Mouse (Mus musculus): ENCODE data around the gene Sgcd. TPM values are rescaled to one million over a fixed set of nuclear protein-coding genes. Genes with fewer than 3 reads are reported as not detected.
A peak's percentile ranks its signal among the peaks of the same experiment; 100 is the strongest.

Gene Sgcd
- polyA plus RNA-seq, 1 experiment from 2014 or later, result 2.8 TPM

- peak; percentile 49; the same call in 1 of the 2 replicates for ATAC-seq
Observed at GRCm38 (mm10) chr11:47139867-47140266, 848.9 kb downstream of the Sgcd start.

GRCm38 (mm10) chr11:47139271-47139670 is 849.5 kb downstream of the Sgcd start:
- Histone ChIP-seq H3K4me2 (replicated peaks) (no peak overlapping the region), H3K4me3 (replicated peaks) (no peak overlapping the region), H3K9me3 (no peaks in the 10 kb centered on the region), H3K4me1 (replicated peaks) (no peaks in the 10 kb centered on the region), H3K9ac (no peak overlapping the region), H3K27ac (no peak overlapping the region), H3K36me3 (no peaks in the 10 kb centered on the region), H3K27me3 (replicated peaks) (no peaks in the 10 kb centered on the region)
- no peak for ATAC-seq
- 70% methylated on average over 1 of the region's 1 CpGs for WGBS

More at GRCm38 (mm10) chr11:47139867-47140266, 848.9 kb downstream of the Sgcd start:
- H3K36me3 ChIP-seq, result no peaks in the 10 kb centered on the region
- H3K4me2 ChIP-seq (replicated peaks), result no peak overlapping the region
- H3K27ac ChIP-seq, result no peak overlapping the region
- no peak overlapping the region for H3K4me3 ChIP-seq (replicated peaks)
- H3K4me1 ChIP-seq (replicated peaks), result no peaks in the 10 kb centered on the region
- WGBS, result 79% methylated on average over 2 of the region's 2 CpGs
- no peaks in the 10 kb centered on the region for H3K9me3 ChIP-seq
- no peak overlapping the region for H3K9ac ChIP-seq
- H3K27me3 ChIP-seq (replicated peaks), result no peaks in the 10 kb centered on the region

GRCm38 (mm10) chr11:47132410-47132809 is 856.4 kb downstream of the Sgcd start:
- no peaks in the 10 kb centered on the region for H3K4me1 ChIP-seq (replicated peaks)
- H3K27ac ChIP-seq, result no peak overlapping the region
- H3K4me3 ChIP-seq (replicated peaks), result no peak overlapping the region
- H3K4me2 ChIP-seq (replicated peaks), result no peak overlapping the region
- ATAC-seq, result no peak
- H3K9ac ChIP-seq, result no peak overlapping the region
- no peaks in the 10 kb centered on the region for H3K9me3 ChIP-seq
- no peaks in the 10 kb centered on the region for H3K36me3 ChIP-seq
- no peaks in the 10 kb centered on the region for H3K27me3 ChIP-seq (replicated peaks)
- WGBS, result 86% methylated on average over 6 of the region's 6 CpGs

- H3K4me2 ChIP-seq (replicated peaks), result no peak overlapping the region
- no peak overlapping the region for H3K27ac ChIP-seq
- H3K9me3 ChIP-seq, result no peaks in the 10 kb centered on the region
- 50% methylated on average over 3 of the region's 3 CpGs for WGBS
- no peaks in the 10 kb centered on the region for H3K27me3 ChIP-seq (replicated peaks)
- no peak overlapping the region for H3K4me3 ChIP-seq (replicated peaks)
- ATAC-seq, result no peak
- no peak overlapping the region for H3K9ac ChIP-seq
- H3K36me3 ChIP-seq, result no peaks in the 10 kb centered on the region
- no peaks in the 10 kb centered on the region for H3K4me1 ChIP-seq (replicated peaks)
Observed at GRCm38 (mm10) chr11:47130432-47130831, 858.3 kb downstream of the Sgcd start.

- H3K27me3 ChIP-seq (replicated peaks), result no peaks in the 10 kb centered on the region
- H3K4me2 ChIP-seq (replicated peaks), result no peak overlapping the region
- H3K9me3 ChIP-seq, result no peaks in the 10 kb centered on the region
- no peaks in the 10 kb centered on the region for H3K36me3 ChIP-seq
- H3K9ac ChIP-seq, result no peak overlapping the region
- no peak overlapping the region for H3K4me3 ChIP-seq (replicated peaks)
- H3K4me1 ChIP-seq (replicated peaks), result no peaks in the 10 kb centered on the region
- 29% methylated on average over 7 of the region's 7 CpGs for WGBS
- ATAC-seq, result no peak
- H3K27ac ChIP-seq, result no peak overlapping the region
Observed at GRCm38 (mm10) chr11:47129992-47130391, 858.8 kb downstream of the Sgcd start.

- no peaks in the 10 kb centered on the region for H3K4me1 ChIP-seq (replicated peaks)
Observed at GRCm38 (mm10) chr11:47129166-47129565, 859.6 kb downstream of the Sgcd start.

GRCm38 (mm10) chr11:47128331-47128730 is 860.4 kb downstream of the Sgcd start:
- no peak for ATAC-seq
- Histone ChIP-seq H3K36me3 (no peaks in the 10 kb centered on the region), H3K4me1 (replicated peaks) (no peaks in the 10 kb centered on the region), H3K27me3 (replicated peaks) (no peaks in the 10 kb centered on the region), H3K4me3 (replicated peaks) (no peak overlapping the region), H3K4me2 (replicated peaks) (no peak overlapping the region), H3K9ac (no peak overlapping the region), H3K27ac (no peak overlapping the region), H3K9me3 (no peaks in the 10 kb centered on the region)
- WGBS, result 87% methylated on average over 3 of the region's 3 CpGs

More at GRCm38 (mm10) chr11:47129166-47129565, 859.6 kb downstream of the Sgcd start:
- Histone ChIP-seq H3K4me3 (replicated peaks) (no peak overlapping the region), H3K9me3 (no peaks in the 10 kb centered on the region), H3K27me3 (replicated peaks) (no peaks in the 10 kb centered on the region), H3K9ac (no peak overlapping the region), H3K27ac (no peak overlapping the region), H3K36me3 (no peaks in the 10 kb centered on the region), H3K4me2 (replicated peaks) (no peak overlapping the region)
- no peak for ATAC-seq
- 76% methylated on average over 1 of the region's 1 CpGs for WGBS

- Histone ChIP-seq H3K27ac (no peak overlapping the region), H3K36me3 (no peaks in the 10 kb centered on the region), H3K27me3 (replicated peaks) (no peaks in the 10 kb centered on the region), H3K9me3 (no peaks in the 10 kb centered on the region), H3K4me3 (replicated peaks) (no peak overlapping the region), H3K9ac (no peak overlapping the region), H3K4me2 (replicated peaks) (no peak overlapping the region), H3K4me1 (replicated peaks) (no peaks in the 10 kb centered on the region)
- no peak for ATAC-seq
- WGBS, result 48% methylated on average over 1 of the region's 1 CpGs
Observed at GRCm38 (mm10) chr11:47120874-47121273, 867.9 kb downstream of the Sgcd start.

- H3K27ac ChIP-seq, result no peak overlapping the region
Observed at GRCm38 (mm10) chr11:47117896-47118295, 870.9 kb downstream of the Sgcd start.

GRCm38 (mm10) chr11:47114366-47114765 is 874.4 kb downstream of the Sgcd start:
- Histone ChIP-seq H3K27ac (no peak overlapping the region), H3K4me3 (replicated peaks) (no peak overlapping the region)
- WGBS, result 90% methylated on average over 4 of the region's 4 CpGs

More at GRCm38 (mm10) chr11:47117896-47118295, 870.9 kb downstream of the Sgcd start:
- no peaks in the 10 kb centered on the region for H3K4me1 ChIP-seq (replicated peaks)
- no peaks in the 10 kb centered on the region for H3K27me3 ChIP-seq (replicated peaks)
- H3K9me3 ChIP-seq, result no peaks in the 10 kb centered on the region
- 60% methylated on average over 2 of the region's 2 CpGs for WGBS
- H3K9ac ChIP-seq, result no peak overlapping the region
- no peak overlapping the region for H3K4me3 ChIP-seq (replicated peaks)
- H3K36me3 ChIP-seq, result no peaks in the 10 kb centered on the region
- ATAC-seq, result no peak
- H3K4me2 ChIP-seq (replicated peaks), result no peak overlapping the region

GRCm38 (mm10) chr11:47113081-47113480 is 875.7 kb downstream of the Sgcd start:
- no peak overlapping the region for H3K9ac ChIP-seq
- no peak overlapping the region for H3K4me3 ChIP-seq (replicated peaks)
- 60% methylated on average over 5 of the region's 5 CpGs for WGBS
- no peak overlapping the region for H3K27ac ChIP-seq
- H3K36me3 ChIP-seq, result no peaks in the 10 kb centered on the region
- no peak overlapping the region for H3K4me2 ChIP-seq (replicated peaks)
- no peaks in the 10 kb centered on the region for H3K9me3 ChIP-seq
- no peaks in the 10 kb centered on the region for H3K4me1 ChIP-seq (replicated peaks)
- H3K27me3 ChIP-seq (replicated peaks), result no peaks in the 10 kb centered on the region
- no peak for ATAC-seq

More at GRCm38 (mm10) chr11:47114366-47114765, 874.4 kb downstream of the Sgcd start:
- H3K27me3 ChIP-seq (replicated peaks), result no peaks in the 10 kb centered on the region
- H3K36me3 ChIP-seq, result no peaks in the 10 kb centered on the region
- no peak overlapping the region for H3K9ac ChIP-seq
- no peaks in the 10 kb centered on the region for H3K9me3 ChIP-seq
- H3K4me2 ChIP-seq (replicated peaks), result no peak overlapping the region
- no peak for ATAC-seq
- no peaks in the 10 kb centered on the region for H3K4me1 ChIP-seq (replicated peaks)

GRCm38 (mm10) chr11:47110314-47110713 is 878.5 kb downstream of the Sgcd start:
- Histone ChIP-seq H3K9me3 (no peaks in the 10 kb centered on the region), H3K27me3 (replicated peaks) (no peaks in the 10 kb centered on the region), H3K4me2 (replicated peaks) (no peak overlapping the region), H3K27ac (no peak overlapping the region), H3K36me3 (no peaks in the 10 kb centered on the region), H3K4me3 (replicated peaks) (no peak overlapping the region), H3K9ac (no peak overlapping the region), H3K4me1 (replicated peaks) (no peaks in the 10 kb centered on the region)
- no peak for ATAC-seq

- Histone ChIP-seq H3K9ac (no peak overlapping the region), H3K4me1 (replicated peaks) (no peaks in the 10 kb centered on the region), H3K27me3 (replicated peaks) (no peaks in the 10 kb centered on the region), H3K36me3 (no peaks in the 10 kb centered on the region), H3K27ac (no peak overlapping the region), H3K9me3 (no peaks in the 10 kb centered on the region), H3K4me2 (replicated peaks) (no peak overlapping the region), H3K4me3 (replicated peaks) (no peak overlapping the region)
- WGBS, result 78% methylated on average over 2 of the region's 2 CpGs
- no peak for ATAC-seq
Observed at GRCm38 (mm10) chr11:47107661-47108060, 881.1 kb downstream of the Sgcd start.

Data from intestine, embryonic 15.5 days (tissue).